ENCODE assay signal across 22 mouse cellular contexts in the genomic region with DNA sequence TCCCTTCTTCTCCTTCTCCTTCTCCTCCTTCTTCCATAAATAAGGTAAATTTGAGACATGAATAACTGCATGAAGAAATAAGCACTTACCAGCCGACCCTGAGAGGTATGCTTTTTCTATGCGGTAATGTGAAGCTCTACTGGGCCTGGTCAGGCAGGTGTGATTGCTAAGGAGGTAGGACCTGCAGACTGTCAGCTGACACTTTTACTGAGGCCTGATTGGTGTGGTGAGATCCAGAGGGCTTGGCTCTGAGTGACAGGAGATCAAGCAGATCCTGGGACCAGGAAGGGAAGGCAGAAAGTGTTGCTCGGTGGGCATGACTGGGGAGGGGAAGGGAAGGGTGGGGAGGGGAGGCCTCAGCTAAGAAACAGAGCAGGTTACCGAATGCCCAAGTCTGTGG. TPM values are rescaled to one million over a fixed set of nuclear protein-coding genes. Genes with fewer than 3 reads are reported as not detected.
DNase-seq lines count a peak whose midpoint lies in the region; ATAC-seq and TF ChIP-seq lines count a peak whose summit lies in the region.
"Had no signal": no experiment of that assay in that cellular context is flagged by ENCODE, and none has a peak within 500 bp of the region (broad histone marks: within the 10 kb centered on the region; RNA-seq: fewer than 3 reads in every experiment).

No protein-coding gene starts in this region.

- H3K36me3 ChIP-seq in kidney, embryonic 16.5 days (ENCODE audit: insufficient read depth, low read length), result peaks cover 14% of the 10 kb centered on the region; the same call in 1 of the 2 replicates
- H3K36me3 ChIP-seq in E14TG2a.4 (ENCODE audit: insufficient read depth, low read length), result peaks cover 6% of the 10 kb centered on the region; the same call in 1 of the 2 replicates
- peaks cover 24% of the 10 kb centered on the region for H3K36me3 ChIP-seq in embryonic facial prominence, embryonic 13.5 days
- H3K36me3 ChIP-seq in stomach, embryonic 14.5 days (ENCODE audit: control insufficient read depth, insufficient read depth, low read length), result peaks cover 15% of the 10 kb centered on the region; the same call in 1 of the 2 replicates
- H3K36me3 ChIP-seq: forebrain, embryonic 12.5 days had no signal

- WGBS in kidney, embryonic 16.5 days, result 60% methylated on average over 4 of the region's 4 CpGs
- 56% methylated on average over 4 of the region's 4 CpGs for WGBS in embryonic facial prominence, embryonic 13.5 days
- 46% methylated on average over 4 of the region's 4 CpGs for WGBS in stomach, embryonic 14.5 days

- no peak overlapping the region for H3K9ac ChIP-seq in kidney, embryonic 16.5 days (replicated peaks; ENCODE audit: low read length)
- no peak overlapping the region for H3K9ac ChIP-seq in embryonic facial prominence, embryonic 13.5 days
- H3K9ac ChIP-seq in stomach, embryonic 14.5 days (replicated peaks; ENCODE audit: low read depth, low read length), result no peak overlapping the region
- H3K9ac ChIP-seq: forebrain, embryonic 12.5 days; midbrain, embryonic 13.5 days had no signal

- H3K4me1 ChIP-seq in kidney, embryonic 16.5 days (ENCODE audit: insufficient read depth, low read length), result peaks cover 33% of the 10 kb centered on the region
- H3K4me1 ChIP-seq in E14TG2a.4 (replicated peaks; ENCODE audit: low read depth, low read length), result peaks cover 77% of the 10 kb centered on the region
- H3K4me1 ChIP-seq in embryonic facial prominence, embryonic 13.5 days, result peaks cover 8% of the 10 kb centered on the region
- H3K4me1 ChIP-seq in stomach, embryonic 14.5 days (ENCODE audit: control insufficient read depth, insufficient read depth, low read length), result 0 out of 2 replicates have a peak, but pooled peaks cover 5% of the 10 kb centered on the region

- no peak for DNase-seq in kidney, postnatal 36 days
- DNase-seq in adrenal gland, postnatal 10 days, result no peak
- DNase-seq: adrenal gland, adult 2 months; B cell, adult 2 months; cerebellum, adult 11 months; embryo, embryonic 11 days; gastrocnemius, postnatal 10 days; heart, adult 18-20 months; heart, postnatal 36 days; kidney, adult 2 months; kidney, postnatal 4 days; liver; thymus, adult 2 months had no signal

- H3K27ac ChIP-seq in kidney, embryonic 16.5 days (ENCODE audit: low read length), result no peak overlapping the region
- H3K27ac ChIP-seq in embryonic facial prominence, embryonic 13.5 days, result no peak overlapping the region
- H3K27ac ChIP-seq in stomach, embryonic 14.5 days (ENCODE audit: low read length), result no peak overlapping the region; the same call in 1 of the 2 replicates
- H3K27ac ChIP-seq: forebrain, embryonic 12.5 days; midbrain, embryonic 13.5 days had no signal

- no peak overlapping the region for H3K4me2 ChIP-seq in kidney, embryonic 16.5 days (replicated peaks; ENCODE audit: low read depth, low read length)
- H3K4me2 ChIP-seq in embryonic facial prominence, embryonic 13.5 days, result no peak overlapping the region
- H3K4me2 ChIP-seq in stomach, embryonic 14.5 days (replicated peaks; ENCODE audit: low read depth, low read length), result no peak overlapping the region
- H3K4me2 ChIP-seq: forebrain, embryonic 12.5 days; midbrain, embryonic 13.5 days had no signal

- no peak for TF ChIP-seq CTCF in E14TG2a.4 (conservative IDR thresholded peaks at IDR 0.05; ENCODE audit: low read length)

- H3K4me3 ChIP-seq in kidney, embryonic 16.5 days (ENCODE audit: low read length), result no peak overlapping the region
- H3K4me3 ChIP-seq in E14TG2a.4 (replicated peaks; ENCODE audit: low read length), result 0 out of 2 replicates have a peak overlapping the region, but pooled peaks have one; percentile 20
- H3K4me3 ChIP-seq in embryonic facial prominence, embryonic 13.5 days, result no peak overlapping the region
- no peak overlapping the region for H3K4me3 ChIP-seq in stomach, embryonic 14.5 days (ENCODE audit: low read depth, low read length)
- H3K4me3 ChIP-seq: forebrain, embryonic 12.5 days; midbrain, embryonic 13.5 days; myocyte had no signal

- no peaks in the 10 kb centered on the region for H3K27me3 ChIP-seq in kidney, embryonic 16.5 days (ENCODE audit: insufficient read depth, low read length)
- no peaks in the 10 kb centered on the region for H3K27me3 ChIP-seq in E14TG2a.4 (ENCODE audit: insufficient read depth, low read length)
- H3K27me3 ChIP-seq in embryonic facial prominence, embryonic 13.5 days, result no peaks in the 10 kb centered on the region
- no peaks in the 10 kb centered on the region for H3K27me3 ChIP-seq in stomach, embryonic 14.5 days (ENCODE audit: control insufficient read depth, insufficient read depth, low read length)
- H3K27me3 ChIP-seq: forebrain, embryonic 12.5 days; midbrain, embryonic 13.5 days had no signal

- no peaks in the 10 kb centered on the region for H3K9me3 ChIP-seq in kidney, embryonic 16.5 days (ENCODE audit: low read length)
- H3K9me3 ChIP-seq in E14TG2a.4 (ENCODE audit: low read length), result no peaks in the 10 kb centered on the region
- no peaks in the 10 kb centered on the region for H3K9me3 ChIP-seq in embryonic facial prominence, embryonic 13.5 days
- no peaks in the 10 kb centered on the region for H3K9me3 ChIP-seq in stomach, embryonic 14.5 days (ENCODE audit: control insufficient read depth, low read depth, low read length)
- H3K9me3 ChIP-seq: forebrain, embryonic 12.5 days; midbrain, embryonic 13.5 days had no signal

- ATAC-seq in kidney, embryonic 16.5 days (ENCODE audit: low FRiP score, low TSS enrichment), result peak; percentile 62; the same call in 1 of the 2 replicates
- ATAC-seq in embryonic facial prominence, embryonic 13.5 days (ENCODE audit: insufficient number of reproducible peaks, insufficient read depth, low FRiP score, low TSS enrichment, low read depth), result 0 out of 2 replicates have a peak, but pooled peaks have one; percentile 40
- ATAC-seq in stomach, embryonic 14.5 days (ENCODE audit: insufficient number of reproducible peaks, insufficient read depth, low FRiP score, low read depth), result peak; percentile 78; the same call in 1 of the 2 replicates
- ATAC-seq in monocyte, adult 5-6 weeks (replicated peaks; ENCODE audit: insufficient number of reproducible peaks, low FRiP score, low TSS enrichment, poor library complexity, severe bottlenecking), result no peak
- ATAC-seq: hindbrain, embryonic 16.5 days; midbrain, embryonic 13.5 days had no signal

RNA-seq across cellular contexts. Expression of a gene that starts 45.0 kb away (rescaled TPM):
- 4.0 and 4.3 TPM in 2 replicates for polyA plus RNA-seq in kidney, embryonic 16.5 days (2015; fragmentation: Nextera tagmentation; extraction: Ambion mirVana)
- 2.5 and 2.9 TPM in 2 replicates for polyA plus RNA-seq in embryonic facial prominence, embryonic 13.5 days (2015; fragmentation: Nextera tagmentation; extraction: Ambion mirVana)
- 7.5 and 10.3 TPM in 2 replicates for polyA plus RNA-seq in stomach, embryonic 14.5 days (2014; fragmentation: Nextera tagmentation; extraction: Ambion mirVana)
- 10 to 100 TPM in 1 of 2 experiments, 1 to 10 TPM in 1; 8.2 to 15.4 TPM for total RNA-seq in adrenal gland, postnatal 10 days (2021)
- 0.29 to 4.9 TPM (median 1.4 TPM) in 3 replicates for total RNA-seq in monocyte, adult 5-6 weeks (2017)

RNA-seq across cellular contexts. Expression of a gene that starts 54.9 kb away (rescaled TPM):
- polyA plus RNA-seq in kidney, embryonic 16.5 days (2015; fragmentation: Nextera tagmentation; extraction: Ambion mirVana), result 31.9 and 34.0 TPM in 2 replicates
- polyA plus RNA-seq in embryonic facial prominence, embryonic 13.5 days (2015; fragmentation: Nextera tagmentation; extraction: Ambion mirVana), result 22.9 and 23.4 TPM in 2 replicates
- polyA plus RNA-seq in stomach, embryonic 14.5 days (2014; fragmentation: Nextera tagmentation; extraction: Ambion mirVana), result 39.9 and 40.5 TPM in 2 replicates
- 10 to 100 TPM; 48.3 to 51.7 TPM for total RNA-seq in adrenal gland, postnatal 10 days (2021)
- 15.8 to 19.0 TPM (median 18.0 TPM) in 3 replicates for total RNA-seq in monocyte, adult 5-6 weeks (2017)
